ENCODE assay signal across 10 mouse cellular contexts in the genomic region with DNA sequence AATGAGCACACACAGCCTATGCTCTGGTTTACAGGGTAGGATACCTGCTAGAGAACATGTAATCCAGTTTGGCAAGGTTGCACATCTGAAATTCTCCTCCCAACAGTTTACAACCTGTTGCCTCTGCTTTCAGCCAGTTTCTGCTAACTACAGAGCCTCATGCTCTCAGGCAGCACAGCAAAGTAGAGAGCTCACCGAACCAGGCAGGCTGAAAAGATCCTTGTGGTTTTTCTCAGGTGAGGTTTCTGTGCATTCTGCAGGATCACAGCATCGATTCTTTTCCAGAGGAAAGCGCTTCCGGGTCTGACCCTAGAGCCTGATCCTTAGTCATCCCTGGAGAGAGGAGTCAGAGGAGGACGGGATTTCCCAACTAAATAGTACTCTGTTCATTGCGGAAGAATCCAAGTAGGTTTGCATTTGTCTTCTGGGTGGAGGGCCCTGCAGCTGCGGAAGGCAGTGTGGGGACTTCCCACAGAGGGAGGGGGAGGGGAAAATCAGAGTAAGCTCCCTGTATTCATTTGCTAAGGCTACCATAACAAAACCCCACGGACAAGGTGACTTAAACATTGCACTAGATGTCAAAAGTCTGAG. TPM values are rescaled to one million over a fixed set of nuclear protein-coding genes. Genes with fewer than 3 reads are reported as not detected.
DNase-seq lines count a peak whose midpoint lies in the region; ATAC-seq lines count a peak whose summit lies in the region.
"Had no signal": no experiment of that assay in that cellular context is flagged by ENCODE, and none has a peak within 500 bp of the region (broad histone marks: within the 10 kb centered on the region; RNA-seq: fewer than 3 reads in every experiment).

No protein-coding gene starts in this region.

- peak; percentile 56; the same call in 1 of the 2 replicates for ATAC-seq in neutrophil, adult 5-6 weeks (ENCODE audit: extremely low read depth, insufficient number of reproducible peaks, low FRiP score, poor library complexity, severe bottlenecking)
- ATAC-seq in granulocyte monocyte progenitor cell, adult 5-6 weeks (replicated peaks; ENCODE audit: poor library complexity, severe bottlenecking), result no peak
- ATAC-seq in megakaryocyte progenitor cell, adult 5-6 weeks (replicated peaks; ENCODE audit: poor library complexity), result no peak

- peak; percentile 7 for DNase-seq in spleen, adult 12 weeks (ENCODE audit: low spot score)
- DNase-seq in spleen, postnatal 14 days (ENCODE audit: low spot score in 2 of 2), result no peak
- DNase-seq in ZHBTc4 (ENCODE audit: low read depth, low spot score), result peak; percentile 93
- no peak for DNase-seq in gastrocnemius, postnatal 4 days (ENCODE audit: low spot score in 2 of 2)
- no peak for DNase-seq in Muller cell, postnatal 12 days (ENCODE audit: inconsistent ontology term)
- DNase-seq: embryo, embryonic 11 days; gastrocnemius, adult 2 months had no signal

RNA-seq across cellular contexts. Expression of gene Atp1b1, which starts 45.1 kb away (rescaled TPM):
- 14.7 and 16.5 TPM in 2 replicates for total RNA-seq in neutrophil, adult 5-6 weeks (2017)
- total RNA-seq in gastrocnemius, postnatal 4 days (2021), result 10 to 100 TPM; 61.7 to 77.4 TPM
- 7.5 and 8.7 TPM in 2 replicates for total RNA-seq in granulocyte monocyte progenitor cell, adult 5-6 weeks (2014; fragmentation: Nextera tagmentation)
- 5.6 and 8.1 TPM in 2 replicates for total RNA-seq in granulocyte monocyte progenitor cell, adult 5-6 weeks (2017)
- 10.5 and 11.8 TPM in 2 replicates for total RNA-seq in megakaryocyte progenitor cell, adult 5-6 weeks (2015)
- total RNA-seq in megakaryocyte progenitor cell, adult 5-6 weeks (2017), result 7.9 and 15.2 TPM in 2 replicates

Comparison
In these comparisons a context has a peak if more than half of its experiments do, and no peak if none do; other contexts are left out.
1. DNase-seq: peak in spleen, adult 12 weeks (single experiment) and ZHBTc4 (single experiment); none in spleen, postnatal 14 days (0 of 2), gastrocnemius, postnatal 4 days (0 of 2) and Muller cell, postnatal 12 days (single experiment).